Mouse (Mus musculus): ENCODE measurements around the gene Gpkow.
"Not testable (repeated sequence)": the region's sequence is repeated elsewhere in the genome, so short reads cannot be mapped to it uniquely, and the experiment has no call there.

The Gpkow gene

GRCm38 (mm10) chrX:7690486-7690885 lies 6.4 kb upstream of the Gpkow start:
- no peak for DNase-seq

DNA sequence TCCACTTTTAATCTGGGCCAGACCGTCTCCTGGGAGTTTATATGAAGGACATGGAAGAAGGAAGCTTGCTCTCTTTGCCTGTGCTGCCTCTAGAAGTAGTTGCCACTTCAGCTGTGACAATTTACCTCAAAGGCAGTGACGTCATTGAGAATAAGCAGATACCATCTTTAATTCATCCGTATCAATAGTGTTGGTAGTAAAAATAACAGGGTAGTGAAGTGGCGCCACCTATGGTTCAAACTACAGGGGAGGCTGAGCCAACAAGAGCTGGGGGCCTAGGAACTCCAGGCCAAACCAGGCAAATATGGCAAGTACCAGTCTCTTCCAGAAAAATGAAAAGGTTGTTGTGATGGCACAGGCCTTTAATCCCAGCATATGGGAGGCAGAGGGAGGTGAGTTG lies 4.1 kb upstream of the Gpkow start:
- DNase-seq: peak; percentile 52

DNA sequence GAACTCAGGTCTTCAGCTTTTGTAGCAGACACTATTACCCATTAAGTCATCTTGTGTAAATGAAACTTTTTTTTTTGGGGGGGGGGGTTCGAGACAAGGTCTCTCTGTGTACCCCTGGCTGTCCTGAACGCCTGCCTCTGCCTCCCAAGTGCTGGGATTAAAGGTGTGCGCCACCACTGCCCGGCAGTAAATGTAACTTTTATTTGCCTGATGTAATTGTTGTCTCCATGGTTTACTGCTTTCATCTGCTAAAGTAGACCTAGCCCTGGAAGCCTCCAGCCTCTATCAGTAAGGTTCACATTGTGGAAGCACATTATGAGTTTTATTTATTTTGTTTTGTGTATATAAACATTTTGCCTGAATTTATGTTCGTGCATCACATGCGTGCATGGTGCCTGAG lies 411 bp upstream of the Gpkow start:
- no peak for DNase-seq

GRCm38 (mm10) chrX:7713764-7714134 lies 16.8 kb downstream of the Gpkow start:
- DNase-seq: not testable (repeated sequence)

DNA sequence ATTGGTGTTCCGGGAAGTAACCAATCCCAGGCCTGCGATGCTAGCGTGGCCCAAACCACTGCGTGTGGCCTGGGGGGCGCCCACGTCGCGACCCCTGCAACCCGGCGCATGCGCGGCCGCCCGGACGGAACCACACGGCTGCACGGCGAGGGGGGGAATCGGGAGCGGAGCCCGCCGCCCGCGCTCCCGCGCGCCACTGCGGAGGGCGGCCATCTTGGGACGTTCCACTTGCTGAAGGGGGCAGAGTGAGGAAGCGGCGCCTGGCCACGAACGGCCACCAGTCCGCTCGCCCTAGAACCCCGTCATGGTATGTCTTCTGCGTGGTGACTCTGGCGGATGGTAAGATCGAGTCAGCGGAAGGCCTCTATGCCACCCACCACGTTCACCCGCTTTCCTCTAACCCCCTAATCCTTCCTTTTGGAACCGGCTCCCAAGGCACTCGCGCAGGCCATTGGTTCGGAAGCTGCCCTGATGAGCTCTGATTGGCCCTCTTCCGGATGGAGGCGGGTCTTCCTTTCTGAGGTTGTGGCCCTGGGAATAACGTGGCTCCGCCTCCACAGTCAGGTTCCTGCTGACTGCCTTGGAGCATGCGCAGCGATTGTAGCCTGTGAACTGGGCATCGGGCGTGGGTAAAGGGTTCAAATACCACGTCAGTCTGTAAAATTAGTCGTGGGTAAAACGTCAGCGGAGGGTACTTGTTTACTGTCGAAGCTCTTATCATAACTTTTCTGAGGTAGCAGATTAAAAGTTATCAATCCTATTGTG lies 17.4 kb downstream of the Gpkow start, which contains the start of gene Wdr45:
Gene Wdr45, plus strand, starts transcription at position 199 of the 765 bp plus-strand sequence.
- peak; percentile 94 for DNase-seq

- not testable (repeated sequence) for DNase-seq
These were observed 19.1 kb downstream of the Gpkow start for GRCm38 (mm10) chrX:7716058-7716457.

GRCm38 (mm10) chrX:7721514-7722281 lies 24.8 kb downstream of the Gpkow start, which contains the start of gene Gm45208:
Gene Gm45208 (plus strand): TSS chrX:7722245.
- peak; percentile 72 for DNase-seq

DNA sequence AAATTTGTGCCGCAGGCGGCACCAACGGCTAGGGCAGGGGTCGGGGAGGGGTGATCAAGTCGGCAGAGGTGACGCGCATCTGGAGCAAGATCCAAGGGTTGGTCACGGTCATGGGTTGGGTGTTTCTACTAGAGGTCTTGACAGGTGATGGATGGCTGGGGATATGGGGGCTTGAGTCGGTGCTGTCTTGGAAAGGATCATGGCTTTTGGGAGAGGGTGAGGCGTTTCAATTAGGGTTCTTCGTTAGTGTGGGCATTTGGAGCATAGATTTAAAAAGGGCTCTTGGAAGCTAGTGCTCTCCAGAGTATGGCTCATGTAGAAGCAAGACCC lies 25.3 kb downstream of the Gpkow start:
- DNase-seq: no peak

GRCm38 (mm10) chrX:7722691-7723090 lies 25.8 kb downstream of the Gpkow start:
- no peak for DNase-seq

DNA sequence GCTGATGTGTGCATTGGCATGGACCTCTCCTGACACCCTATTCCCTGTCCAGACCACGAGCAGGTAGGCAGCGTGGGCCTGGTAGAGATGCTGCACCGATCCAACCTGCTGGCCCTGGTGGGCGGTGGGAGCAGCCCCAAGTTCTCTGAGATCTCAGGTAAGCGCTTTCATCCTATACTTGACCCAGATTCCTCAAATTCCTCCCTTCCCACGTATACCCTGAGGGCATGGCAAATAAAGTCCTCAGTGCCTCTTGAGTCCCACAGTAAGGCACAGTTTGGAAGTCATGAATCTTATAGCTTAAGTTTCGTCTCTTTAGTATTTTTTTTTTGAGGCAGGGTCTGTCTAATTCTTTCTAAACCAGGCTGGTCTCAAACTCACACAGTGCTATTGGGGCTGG lies 27.2 kb downstream of the Gpkow start:
- no peak for DNase-seq

DNA sequence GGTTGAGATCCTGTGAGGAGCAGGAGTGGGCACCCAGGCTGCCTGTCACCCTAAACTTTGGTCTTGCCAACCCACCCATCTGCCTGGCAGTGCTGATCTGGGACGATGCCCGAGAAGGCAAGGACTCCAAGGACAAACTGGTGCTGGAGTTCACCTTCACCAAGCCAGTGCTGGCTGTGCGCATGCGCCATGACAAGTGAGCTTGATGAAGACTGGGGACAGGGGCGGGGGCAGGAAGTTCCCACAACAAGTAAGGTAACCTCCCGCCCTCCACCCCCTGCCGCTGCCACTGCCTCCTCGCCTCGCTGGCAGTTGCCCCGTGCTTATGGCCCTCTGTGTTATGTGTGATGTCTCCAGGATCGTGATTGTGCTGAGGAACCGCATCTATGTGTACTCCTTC lies 28.9 kb downstream of the Gpkow start:
- DNase-seq: no peak

DNA sequence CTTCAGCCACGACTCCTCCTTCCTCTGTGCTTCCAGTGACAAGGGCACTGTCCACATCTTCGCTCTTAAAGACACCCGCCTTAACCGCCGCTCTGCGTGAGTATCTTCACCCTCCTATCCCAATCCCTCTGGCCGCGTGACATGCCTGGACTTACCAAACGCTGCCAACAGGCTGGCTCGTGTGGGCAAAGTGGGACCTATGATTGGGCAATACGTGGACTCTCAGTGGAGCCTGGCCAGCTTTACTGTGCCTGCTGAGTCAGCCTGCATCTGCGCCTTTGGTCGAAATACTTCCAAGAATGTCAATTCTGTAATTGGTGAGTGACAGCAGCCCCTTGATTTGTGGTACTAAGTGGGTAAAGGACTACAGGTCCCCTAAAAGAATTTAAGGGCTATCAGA lies 30.2 kb downstream of the Gpkow start:
- DNase-seq: no peak

- DNase-seq: peak; percentile 83
These were observed 31.4 kb downstream of the Gpkow start, which contains the start of gene Praf2 for GRCm38 (mm10) chrX:7728215-7728921. Gene Praf2 (plus strand): TSS chrX:7728439.

DNA sequence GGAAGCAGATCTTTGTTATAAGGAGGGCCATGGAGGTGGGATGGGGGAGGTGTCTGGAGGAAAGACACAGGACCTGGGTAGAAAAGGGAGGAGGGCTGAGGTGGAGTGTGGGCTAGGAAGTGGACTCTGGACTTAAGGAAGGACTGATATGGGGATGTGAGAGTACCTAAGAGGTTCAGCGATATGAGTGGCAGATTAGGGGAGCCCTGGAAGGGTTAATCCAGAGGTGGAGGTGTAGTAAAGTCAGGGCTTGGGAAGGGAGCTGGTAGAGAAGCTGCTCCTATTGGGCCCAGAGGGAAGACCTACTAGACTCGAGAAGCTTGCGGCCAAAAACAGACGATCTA lies 32.0 kb downstream of the Gpkow start:
- DNase-seq: no peak

DNA sequence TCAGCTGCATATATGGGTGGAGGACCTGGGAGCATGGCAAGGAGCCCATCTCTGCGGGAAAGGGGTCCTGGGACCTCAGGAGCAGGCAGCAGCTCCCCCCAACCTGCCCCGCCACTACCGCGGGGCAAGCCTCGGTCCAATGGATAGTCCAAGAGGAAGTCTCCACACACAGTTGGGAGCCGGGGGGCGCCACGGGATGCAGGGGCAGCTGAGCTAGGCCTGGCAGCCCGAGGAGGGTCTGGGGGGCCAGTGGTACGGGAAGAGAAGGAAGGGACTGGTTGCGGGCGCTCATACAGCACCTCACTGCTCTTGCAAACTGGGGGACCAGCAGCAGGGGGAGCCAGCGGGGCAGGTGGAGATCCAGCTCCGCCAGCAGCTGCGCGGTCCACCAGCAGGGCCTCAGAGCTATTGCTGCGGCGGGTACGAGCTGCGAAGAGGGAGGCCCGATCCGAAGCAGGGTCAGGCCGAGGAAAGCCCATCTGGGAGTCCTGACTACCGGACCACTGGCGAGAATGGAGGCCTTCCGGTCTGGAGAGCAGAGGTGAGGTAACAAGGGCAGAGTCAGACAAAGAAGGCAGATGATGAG lies 36.7 kb downstream of the Gpkow start:
- DNase-seq: peak; percentile 85

- peak; percentile 84 for DNase-seq
These were observed 42.6 kb downstream of the Gpkow start for GRCm38 (mm10) chrX:7739336-7740081.

DNA sequence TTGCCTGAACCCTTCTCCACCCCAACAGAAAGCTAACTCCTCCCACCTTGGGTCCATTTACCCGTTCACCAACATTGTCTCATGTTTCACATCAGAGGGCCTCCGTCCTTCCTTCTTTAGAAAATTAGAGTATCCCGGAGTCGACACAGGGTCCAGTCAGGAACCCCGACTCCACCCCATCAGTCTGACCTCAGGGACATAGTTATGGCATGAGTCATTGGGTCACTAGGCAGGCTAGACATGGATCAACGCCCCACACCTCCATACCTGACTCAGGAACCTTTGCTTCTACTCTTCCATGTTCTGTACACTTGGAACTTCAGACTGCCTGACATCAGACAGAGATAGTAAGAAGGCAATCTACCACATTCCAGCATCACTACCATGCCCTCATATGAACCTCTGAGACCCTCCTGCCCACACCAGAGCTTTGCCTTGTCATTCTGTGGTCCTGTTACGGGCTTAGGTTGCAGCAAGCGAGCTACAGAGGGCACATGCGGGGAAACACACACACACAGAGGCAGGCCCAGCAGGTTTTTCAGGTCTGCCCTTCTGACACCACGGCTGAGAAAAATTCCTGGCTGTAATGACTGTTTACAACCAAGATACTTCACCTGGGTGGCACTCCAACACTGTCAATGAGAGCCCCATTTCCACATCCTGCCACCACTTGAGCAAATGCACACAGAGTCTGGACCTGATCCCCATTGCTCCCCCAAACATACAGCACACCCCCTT lies 43.3 kb downstream of the Gpkow start:
- DNase-seq: peak; percentile 38

DNA sequence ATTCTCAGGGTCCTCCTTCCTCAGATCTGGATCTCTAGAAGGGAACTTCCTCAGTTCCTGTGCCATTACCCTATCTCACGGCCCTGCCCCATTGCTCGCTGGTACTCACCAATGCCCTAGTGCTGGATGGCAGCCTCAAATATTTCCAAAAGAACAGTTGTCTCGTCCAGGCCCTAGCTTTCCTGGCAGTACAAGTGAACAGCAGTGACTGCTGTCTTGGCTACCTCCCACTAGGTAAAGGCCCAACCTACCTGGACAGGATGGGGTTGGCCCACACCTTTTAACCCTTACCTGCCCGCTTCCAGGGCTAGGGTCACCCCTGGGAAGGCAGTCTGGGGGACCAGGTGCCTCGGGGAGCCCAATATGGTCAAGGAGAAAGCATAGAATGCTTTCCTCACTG lies 44.2 kb downstream of the Gpkow start:
- DNase-seq: no peak

DNA sequence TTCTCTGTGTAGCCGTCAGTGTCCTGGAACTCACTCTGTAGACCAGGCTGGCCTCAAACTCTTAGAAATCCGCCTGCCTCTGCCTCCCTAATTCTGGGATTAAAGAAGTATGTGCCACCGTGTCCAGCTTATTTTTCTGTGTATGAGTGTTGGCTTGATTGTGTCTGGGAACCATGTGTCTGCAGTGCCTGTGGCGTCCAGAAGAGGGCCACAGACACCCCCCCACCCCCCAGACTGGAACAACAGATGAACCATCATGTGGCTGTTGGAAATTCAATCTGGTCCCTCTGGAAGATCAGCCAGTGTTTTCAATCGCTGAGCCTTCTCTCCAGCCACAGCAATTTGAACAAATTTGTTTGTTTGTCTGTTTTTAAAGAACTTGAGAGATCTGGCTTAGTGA lies 46.5 kb downstream of the Gpkow start:
- DNase-seq: no peak

DNA sequence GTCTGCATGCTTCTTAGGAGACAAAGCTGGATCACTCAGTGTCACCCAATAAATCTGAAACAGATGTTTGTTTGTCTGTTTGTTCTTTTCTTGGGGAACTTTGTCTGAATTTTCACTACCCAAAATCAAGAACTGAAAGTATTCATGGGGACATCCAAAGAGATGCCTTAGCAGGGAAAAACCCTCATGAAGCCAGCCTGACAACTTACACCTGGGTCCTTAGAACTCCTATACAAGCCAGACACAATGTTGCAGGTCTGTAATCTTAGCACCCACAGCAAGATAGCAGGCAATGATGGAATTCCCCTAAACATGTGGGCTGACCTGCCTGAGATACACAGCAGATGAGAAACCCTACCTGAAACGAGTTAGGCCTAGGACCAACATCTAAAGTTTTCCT lies 48.0 kb downstream of the Gpkow start:
- DNase-seq: no peak

DNA sequence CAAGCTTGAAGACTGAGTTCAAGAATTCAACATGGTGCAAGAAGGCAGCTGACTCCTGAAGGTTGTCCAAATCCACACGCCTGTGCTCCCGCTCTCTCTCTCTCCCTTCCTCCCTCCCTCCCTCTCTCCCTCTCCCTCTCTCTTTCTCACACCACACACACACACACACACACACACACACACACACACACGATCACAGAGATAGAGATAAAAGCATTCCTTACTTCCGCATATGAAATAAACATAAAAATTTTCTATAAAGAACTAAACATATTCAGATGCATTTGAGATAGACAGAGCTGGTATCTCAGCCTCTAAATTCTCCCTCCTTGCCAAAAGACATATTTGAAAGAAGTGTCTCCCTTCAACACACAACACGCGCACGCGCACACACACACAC lies 48.5 kb downstream of the Gpkow start:
- no peak for DNase-seq

Data from kidney, postnatal 10 days (tissue).